Mouse (Mus musculus) intestine, embryonic 15.5 days (tissue): ENCODE results near the gene P2rx5. TPM values are rescaled to one million over a fixed set of nuclear protein-coding genes. Genes with fewer than 3 reads are reported as not detected.

ENCODE experiments used
- ATAC-seq: fragments of 200-750 bp; cut with Nextera tagmentation; 2 replicates; pipeline ENCODE4 v1.8.0; 2017; ENCODE audit warnings: moderate TSS enrichment, moderate library complexity
- H3K27ac ChIP-seq: fragments of 300-500 bp; sonication (generic); 2 replicates; pipeline ENCODE4 v1.5.1; 2015; ENCODE audit warnings: mild to moderate bottlenecking, inconsistent platforms
- H3K27me3 ChIP-seq: fragments of 300-500 bp; sonication (generic); replicated peaks from 2 replicates; pipeline ENCODE4 v1.6.1; 2015; ENCODE audit warnings: inconsistent platforms
- H3K36me3 ChIP-seq: fragments of 300-500 bp; sonication (generic); 2 replicates; pipeline ENCODE4 v1.6.1; 2015; ENCODE audit warnings: inconsistent platforms
- H3K4me1 ChIP-seq: fragments of 300-500 bp; sonication (generic); replicated peaks from 2 replicates; pipeline ENCODE4 v1.6.1; 2015; ENCODE audit warnings: inconsistent platforms
- H3K4me2 ChIP-seq: fragments of 300-500 bp; sonication (generic); replicated peaks from 2 replicates; pipeline ENCODE4 v1.6.1; 2015; ENCODE audit warnings: mild to moderate bottlenecking, inconsistent platforms
- H3K4me3 ChIP-seq: fragments of 300-500 bp; sonication (generic); replicated peaks from 2 replicates; pipeline ENCODE4 v1.5.1; 2015; ENCODE audit warnings: inconsistent platforms
- H3K9ac ChIP-seq: fragments of 300-500 bp; sonication (generic); 2 replicates; pipeline ENCODE4 v1.6.1; 2015; ENCODE audit warnings: inconsistent platforms
- H3K9me3 ChIP-seq: fragments of 300-500 bp; sonication (generic); 2 replicates; pipeline ENCODE4 v1.6.1; 2016; ENCODE audit warnings: inconsistent platforms
- WGBS: fragments of 180-500 bp; shearing (Covaris S2); methylation state at CpG from one replicate; pipeline ENCODE4 v1.1.7; 2015; 5-methylcytosine and 5-hydroxymethylcytosine counted together
- polyA plus RNA-seq: library from polyadenylated mRNA; unstranded; fragments of >200 nt; fragmentation: Nextera tagmentation; extraction: Ambion mirVana; gene quantifications from 2 replicates; pipeline ENCODE4 v1.2.1, GENCODE M21; 2015

Gene P2rx5
- polyA plus RNA-seq, 1 experiment from 2014 or later: 0.09 TPM

DNA sequence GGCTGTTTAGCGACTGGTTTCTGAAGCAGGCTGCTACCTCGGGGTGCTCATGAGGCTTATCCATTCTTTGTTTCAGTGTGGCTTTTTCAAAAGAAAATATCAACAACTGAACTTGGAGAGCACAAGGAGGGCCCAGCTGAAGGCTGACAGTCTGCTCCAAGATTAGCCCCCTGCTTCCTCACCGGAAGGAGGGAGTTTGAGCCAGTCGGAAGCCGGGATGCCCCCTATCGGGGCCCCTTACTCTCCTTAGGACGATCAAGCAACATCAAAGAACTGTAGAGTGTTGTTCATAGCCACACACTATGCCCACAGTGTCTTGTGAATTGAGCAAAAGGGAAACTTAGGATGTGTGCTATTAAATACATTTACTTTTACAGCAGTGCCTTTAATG, 13.3 kb upstream of the P2rx5 start:
- H3K4me2 ChIP-seq: no peak overlapping the region
- H3K4me1 ChIP-seq: no peaks in the 10 kb centered on the region
- H3K9ac ChIP-seq: no peak overlapping the region
- no peaks in the 10 kb centered on the region for H3K9me3 ChIP-seq
- H3K27ac ChIP-seq: no peak overlapping the region
- no peaks in the 10 kb centered on the region for H3K27me3 ChIP-seq
- no peak overlapping the region for H3K4me3 ChIP-seq
- no peak for ATAC-seq
- WGBS: 58% methylated on average over 7 of the region's 7 CpGs
- H3K36me3 ChIP-seq: no peaks in the 10 kb centered on the region

DNA sequence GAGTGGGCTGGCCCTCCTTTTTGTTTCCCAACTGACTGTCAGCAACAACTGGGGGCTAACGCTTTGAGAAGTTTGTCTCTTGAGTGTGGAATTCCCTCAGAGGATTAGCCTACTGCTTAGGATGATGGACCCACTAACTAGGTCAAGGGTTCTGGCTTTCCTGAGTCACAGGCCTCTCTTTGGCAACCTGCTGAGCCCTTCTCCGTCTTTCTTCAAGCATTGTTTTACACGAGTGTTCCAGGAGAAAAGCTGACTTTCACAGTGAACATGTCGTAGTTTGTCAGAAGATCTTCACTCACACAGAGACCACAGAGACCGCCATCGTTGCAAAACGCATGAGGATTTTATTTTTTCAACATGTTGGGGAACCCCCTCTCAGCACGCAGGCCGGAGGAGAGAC, 12.0 kb upstream of the P2rx5 start:
- H3K4me3 ChIP-seq: no peak overlapping the region
- no peaks in the 10 kb centered on the region for H3K9me3 ChIP-seq
- H3K27me3 ChIP-seq: no peaks in the 10 kb centered on the region
- H3K9ac ChIP-seq: no peak overlapping the region
- H3K4me1 ChIP-seq: no peaks in the 10 kb centered on the region
- no peak overlapping the region for H3K4me2 ChIP-seq
- no peaks in the 10 kb centered on the region for H3K36me3 ChIP-seq
- ATAC-seq: no peak
- H3K27ac ChIP-seq: no peak overlapping the region
- 83% methylated on average over 9 of the region's 9 CpGs for WGBS

DNA sequence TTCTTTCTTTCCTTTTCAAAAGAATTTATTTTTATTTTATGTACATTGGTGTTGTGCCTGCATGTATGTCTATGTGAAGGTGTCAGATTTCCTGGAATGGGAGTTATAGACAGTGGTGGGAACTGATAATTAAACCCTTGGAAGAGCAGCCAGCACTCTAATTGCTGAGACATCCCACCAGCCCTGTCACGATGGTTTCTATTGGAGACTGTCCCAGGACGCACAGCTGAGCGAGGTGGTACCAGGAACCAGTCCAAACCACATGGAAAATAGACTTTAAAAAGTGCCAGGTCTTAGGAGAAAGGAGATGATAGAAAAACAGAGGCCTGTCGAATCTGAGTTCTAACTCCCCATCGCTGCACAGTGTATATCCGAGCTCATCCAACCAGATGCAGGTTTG, 5.2 kb upstream of the P2rx5 start:
- no peaks in the 10 kb centered on the region for H3K36me3 ChIP-seq
- 79% methylated on average over 6 of the region's 6 CpGs for WGBS
- no peaks in the 10 kb centered on the region; the same call in 1 of the 2 replicates for H3K4me1 ChIP-seq

DNA sequence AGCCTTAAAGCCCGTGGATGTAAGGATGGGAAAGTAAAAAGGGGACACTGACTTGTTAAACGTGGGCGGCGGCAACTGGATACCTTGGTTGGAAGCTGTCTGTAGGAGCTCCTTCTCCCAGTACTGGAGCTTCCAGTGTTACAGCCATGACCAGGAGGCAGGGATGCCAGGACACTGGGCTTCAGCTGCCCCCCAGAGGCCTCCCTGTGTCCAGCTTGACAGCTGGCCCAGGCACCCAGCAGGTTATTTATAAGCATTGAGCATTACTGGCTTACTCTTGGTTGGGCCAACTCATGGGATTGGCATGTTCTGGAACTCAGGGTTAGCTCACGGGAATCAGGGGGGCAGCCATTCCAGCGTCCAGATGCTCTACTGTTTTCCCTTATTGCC, 585 bp downstream of the P2rx5 start:
- H3K27ac ChIP-seq: no peak overlapping the region
- H3K9ac ChIP-seq: no peak overlapping the region
- 22% methylated on average over 6 of the region's 6 CpGs for WGBS
- peak overlapping the region; percentile 42; the same call in 1 of the 2 replicates for H3K4me3 ChIP-seq
- peak; percentile 58; the same call in 1 of the 2 replicates for ATAC-seq
- peaks cover 3% of the 10 kb centered on the region; the same call in 1 of the 2 replicates for H3K4me1 ChIP-seq
- H3K9me3 ChIP-seq: no peaks in the 10 kb centered on the region
- H3K27me3 ChIP-seq: peaks cover 22% of the 10 kb centered on the region
- H3K4me2 ChIP-seq: peak overlapping the region; percentile 88
- no peaks in the 10 kb centered on the region for H3K36me3 ChIP-seq

More for the DNA sequence above, 5.2 kb upstream of the P2rx5 start:
- Histone ChIP-seq H3K4me3 (no peak overlapping the region), H3K27me3 (peaks cover 10% of the 10 kb centered on the region), H3K4me2 (no peak overlapping the region), H3K9me3 (no peaks in the 10 kb centered on the region), H3K27ac (no peak overlapping the region), H3K9ac (no peak overlapping the region)
- no peak for ATAC-seq

GRCm38 (mm10) chr11:73161616-73162015, 1.4 kb downstream of the P2rx5 start:
- peaks cover 3% of the 10 kb centered on the region; the same call in 1 of the 2 replicates for H3K4me1 ChIP-seq
- 87% methylated on average over 4 of the region's 4 CpGs for WGBS
- H3K4me3 ChIP-seq: no peak overlapping the region
- H3K4me2 ChIP-seq: no peak overlapping the region
- ATAC-seq: no peak
- peaks cover 22% of the 10 kb centered on the region for H3K27me3 ChIP-seq
- H3K9ac ChIP-seq: no peak overlapping the region
- no peak overlapping the region for H3K27ac ChIP-seq
- no peaks in the 10 kb centered on the region for H3K36me3 ChIP-seq
- H3K9me3 ChIP-seq: no peaks in the 10 kb centered on the region

GRCm38 (mm10) chr11:73162284-73162683, 2.1 kb downstream of the P2rx5 start:
- Histone ChIP-seq H3K9me3 (no peaks in the 10 kb centered on the region), H3K27me3 (peaks cover 22% of the 10 kb centered on the region), H3K9ac (no peak overlapping the region), H3K4me3 (no peak overlapping the region), H3K4me1 (peaks cover 3% of the 10 kb centered on the region; the same call in 1 of the 2 replicates), H3K4me2 (no peak overlapping the region), H3K36me3 (no peaks in the 10 kb centered on the region), H3K27ac (no peak overlapping the region)
- WGBS: 56% methylated on average over 5 of the region's 5 CpGs
- no peak for ATAC-seq

DNA sequence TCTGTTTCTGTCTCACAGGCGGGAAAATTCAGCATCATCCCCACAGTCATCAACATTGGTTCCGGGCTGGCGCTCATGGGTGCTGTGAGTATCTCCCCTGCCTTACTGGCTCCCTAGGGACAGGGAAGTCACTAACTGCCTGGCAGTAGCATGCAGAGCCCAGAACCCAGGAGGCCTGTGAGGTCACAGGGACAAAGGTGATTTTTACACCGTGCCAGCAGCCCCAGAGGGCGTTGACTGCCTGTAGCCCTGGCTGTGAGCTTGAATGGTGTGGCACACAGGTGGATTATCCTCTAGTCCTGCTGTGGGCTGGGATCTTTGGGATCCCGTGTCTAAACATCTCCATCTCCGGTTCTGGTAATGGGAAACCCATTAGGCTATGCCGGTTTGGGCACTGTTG, 7.8 kb downstream of the P2rx5 start:
- ATAC-seq: no peak
- peaks cover 4% of the 10 kb centered on the region; the same call in 1 of the 2 replicates for H3K4me1 ChIP-seq
- H3K27ac ChIP-seq: no peak overlapping the region
- WGBS: 87% methylated on average over 8 of the region's 8 CpGs
- no peaks in the 10 kb centered on the region for H3K36me3 ChIP-seq
- no peaks in the 10 kb centered on the region for H3K27me3 ChIP-seq
- H3K4me3 ChIP-seq: no peak overlapping the region
- H3K9me3 ChIP-seq: no peaks in the 10 kb centered on the region
- H3K4me2 ChIP-seq: no peak overlapping the region
- no peak overlapping the region for H3K9ac ChIP-seq

DNA sequence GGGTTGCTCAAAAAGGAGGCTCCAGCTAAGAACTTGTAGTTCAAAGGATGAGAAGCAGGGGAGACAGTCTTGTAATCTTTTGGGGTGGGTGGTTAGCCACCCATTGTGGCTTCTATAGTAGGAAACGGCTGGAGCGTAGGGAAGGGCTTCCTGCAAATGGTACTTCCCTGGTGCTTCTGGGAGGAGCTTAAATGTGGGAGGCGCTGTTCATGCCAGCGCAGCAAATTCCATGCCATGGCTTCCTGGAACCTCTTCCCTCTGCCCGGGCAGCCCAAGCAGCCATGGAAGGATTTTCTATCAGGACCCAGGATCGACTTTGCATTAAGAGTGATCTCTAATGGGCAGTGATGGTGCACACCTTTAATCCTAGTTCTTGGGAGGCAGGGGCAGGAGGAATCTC, 8.4 kb downstream of the P2rx5 start:
- WGBS: 88% methylated on average over 6 of the region's 6 CpGs
- no peak for ATAC-seq

DNA sequence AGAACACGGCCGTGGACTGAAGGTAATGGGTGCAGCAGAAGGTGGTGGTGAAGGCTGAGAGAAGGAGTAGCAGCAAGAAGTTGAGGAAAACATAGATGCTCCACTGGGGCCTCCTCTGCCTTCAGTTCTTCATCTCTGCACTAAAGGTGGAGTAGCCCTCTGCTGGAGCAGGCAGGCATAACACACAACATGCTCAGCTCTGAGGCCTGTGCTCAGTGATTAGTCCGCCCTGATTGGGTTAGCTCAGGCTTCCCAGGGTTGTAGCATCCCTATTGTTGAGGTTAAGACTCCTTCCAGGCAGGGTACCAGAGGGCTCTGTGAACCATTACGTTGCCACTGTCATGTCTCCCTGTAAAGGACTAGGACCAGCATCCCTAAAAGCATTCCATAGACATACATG, 9.0 kb downstream of the P2rx5 start:
- Histone ChIP-seq H3K4me1 (peaks cover 4% of the 10 kb centered on the region; the same call in 1 of the 2 replicates), H3K9me3 (no peaks in the 10 kb centered on the region), H3K27ac (no peak overlapping the region), H3K4me2 (no peak overlapping the region), H3K36me3 (peaks cover 3% of the 10 kb centered on the region; the same call in 1 of the 2 replicates), H3K9ac (no peak overlapping the region), H3K27me3 (no peaks in the 10 kb centered on the region), H3K4me3 (no peak overlapping the region)
- ATAC-seq: peak; percentile 60; the same call in 1 of the 2 replicates
- 43% methylated on average over 4 of the region's 4 CpGs for WGBS

More for the DNA sequence above, 8.4 kb downstream of the P2rx5 start:
- H3K4me2 ChIP-seq: no peak overlapping the region
- H3K27me3 ChIP-seq: no peaks in the 10 kb centered on the region
- H3K36me3 ChIP-seq: no peaks in the 10 kb centered on the region
- H3K9me3 ChIP-seq: no peaks in the 10 kb centered on the region
- peaks cover 4% of the 10 kb centered on the region; the same call in 1 of the 2 replicates for H3K4me1 ChIP-seq
- H3K4me3 ChIP-seq: no peak overlapping the region
- no peak overlapping the region for H3K9ac ChIP-seq
- H3K27ac ChIP-seq: no peak overlapping the region

DNA sequence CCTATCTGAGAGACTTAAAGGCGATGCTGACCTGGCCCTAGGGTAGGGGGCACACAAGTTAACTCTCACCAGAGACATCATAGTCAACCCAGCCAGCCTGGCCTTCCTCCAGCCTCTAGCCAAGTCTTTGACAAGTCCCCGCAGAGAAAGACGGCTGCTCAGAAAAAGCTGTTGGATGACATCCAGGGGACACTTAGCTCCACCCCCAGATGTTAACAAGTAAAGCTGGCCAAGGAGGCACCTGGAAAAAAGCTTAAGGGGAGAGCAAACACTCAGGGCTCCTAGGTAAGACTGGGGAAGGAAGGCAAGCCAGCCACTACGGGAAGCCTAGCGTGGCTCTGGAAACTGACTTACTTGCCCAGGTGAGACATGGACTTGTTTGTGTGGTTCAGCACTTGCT, 12.0 kb downstream of the P2rx5 start:
- Histone ChIP-seq H3K27me3 (no peaks in the 10 kb centered on the region), H3K4me1 (peaks cover 15% of the 10 kb centered on the region), H3K4me2 (no peak overlapping the region), H3K36me3 (peaks cover 3% of the 10 kb centered on the region; the same call in 1 of the 2 replicates), H3K9me3 (no peaks in the 10 kb centered on the region), H3K9ac (no peak overlapping the region), H3K4me3 (no peak overlapping the region), H3K27ac (no peak overlapping the region)
- ATAC-seq: no peak
- 38% methylated on average over 5 of the region's 5 CpGs for WGBS

GRCm38 (mm10) chr11:73175612-73176011, 15.4 kb downstream of the P2rx5 start:
- H3K4me1 ChIP-seq: peaks cover 30% of the 10 kb centered on the region

GRCm38 (mm10) chr11:73176186-73176585, 16.0 kb downstream of the P2rx5 start:
- WGBS: under 1% methylated on average over 15 of the region's 15 CpGs
- H3K27ac ChIP-seq: peak overlapping the region; percentile 63; the same call in 1 of the 2 replicates
- no peaks in the 10 kb centered on the region for H3K27me3 ChIP-seq
- H3K4me3 ChIP-seq: peak overlapping the region; percentile 94
- H3K4me1 ChIP-seq: peaks cover 30% of the 10 kb centered on the region
- no peak for ATAC-seq
- H3K9ac ChIP-seq: peak overlapping the region; percentile 74
- peak overlapping the region; percentile 78 for H3K4me2 ChIP-seq
- H3K36me3 ChIP-seq: peaks cover 3% of the 10 kb centered on the region; the same call in 1 of the 2 replicates
- no peaks in the 10 kb centered on the region for H3K9me3 ChIP-seq

More at GRCm38 (mm10) chr11:73175612-73176011, 15.4 kb downstream of the P2rx5 start:
- peak overlapping the region; percentile 78 for H3K4me2 ChIP-seq
- H3K9me3 ChIP-seq: no peaks in the 10 kb centered on the region
- peak overlapping the region; percentile 74 for H3K9ac ChIP-seq
- H3K36me3 ChIP-seq: peaks cover 3% of the 10 kb centered on the region; the same call in 1 of the 2 replicates
- 28% methylated on average over 8 of the region's 8 CpGs for WGBS
- peak overlapping the region; percentile 94 for H3K4me3 ChIP-seq
- peak; percentile 31 for ATAC-seq
- 0 out of 2 replicates have a peak overlapping the region, but pooled peaks have one; percentile 63 for H3K27ac ChIP-seq
- H3K27me3 ChIP-seq: no peaks in the 10 kb centered on the region
